Mouse (Mus musculus): Measurements from ENCODE around the gene Mbtd1. TPM values are rescaled to one million over a fixed set of nuclear protein-coding genes. Genes with fewer than 3 reads are reported as not detected.

Gene Mbtd1
- polyA plus RNA-seq (2011; ENCODE audit: insufficient read depth, insufficient read length, low read depth, missing spikeins), result 150 and 155 TPM in 2 replicates

- TF ChIP-seq POLR2A (IDR thresholded peaks at IDR 0.05; ENCODE audit: insufficient read depth, low read length) (no peak), EP300 (IDR thresholded peaks at IDR 0.05; ENCODE audit: insufficient read depth, low read depth, low read length) (0 out of 2 replicates have a peak, but pooled peaks have one; percentile 17)
- Histone ChIP-seq H3K9me3 (replicated peaks; ENCODE audit: control insufficient read depth, insufficient read depth, low read length, poor library complexity, severe bottlenecking) (no peaks in the 10 kb centered on the region), H3K27me3 (ENCODE audit: control insufficient read depth, insufficient read depth, low read length, poor library complexity, severe bottlenecking) (no peaks in the 10 kb centered on the region), H3K36me3 (ENCODE audit: control insufficient read depth, insufficient read depth, low read length, poor library complexity, severe bottlenecking) (peaks cover 33% of the 10 kb centered on the region), H3K9ac (ENCODE audit: low read depth, poor library complexity, severe bottlenecking) (peak within 1 kb of the TSS; percentile 98), H3K4me3 (ENCODE audit: low read depth, low read length) (peak within 1 kb of the TSS; percentile 94), H3K27ac (ENCODE audit: insufficient read depth, low read length) (peak within 1 kb of the TSS; percentile 70), H3K4me1 (ENCODE audit: control insufficient read depth, insufficient read depth, low read length) (peaks cover 1% of the 10 kb centered on the region)
Observed at GRCm38 (mm10) chr11:93885572-93886410, at the start of gene Mbtd1, which contains the start of gene Utp18. Mbtd1 (plus strand) TSS chr11:93885852. Utp18 (minus strand) TSS chr11:93885766.

DNA sequence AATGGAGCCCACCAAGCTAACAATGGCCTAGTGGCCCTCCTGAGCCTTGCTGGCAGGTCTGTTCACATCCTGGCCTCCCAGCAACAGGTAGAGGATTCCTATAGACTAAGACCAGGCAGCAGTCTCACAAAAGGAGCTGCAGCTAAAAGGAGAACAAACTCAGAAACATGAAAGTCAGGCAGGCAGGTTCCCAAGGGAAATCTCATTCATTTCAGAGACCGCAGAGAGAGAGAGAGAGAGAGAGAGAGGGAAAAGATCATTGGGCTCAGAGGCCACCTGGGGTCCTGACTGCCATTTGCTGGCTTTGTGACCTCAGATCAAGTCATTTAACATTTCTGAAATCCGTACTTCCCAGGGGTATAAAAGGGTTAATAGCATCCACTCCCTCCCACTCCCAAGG lies 38.3 kb upstream of the Mbtd1 start:
- Histone ChIP-seq H3K27me3 (ENCODE audit: control insufficient read depth, insufficient read depth, low read length, poor library complexity, severe bottlenecking) (no peaks in the 10 kb centered on the region), H3K9me3 (replicated peaks; ENCODE audit: control insufficient read depth, insufficient read depth, low read length, poor library complexity, severe bottlenecking) (no peaks in the 10 kb centered on the region), H3K4me3 (ENCODE audit: low read depth, low read length) (no peak overlapping the region), H3K27ac (ENCODE audit: insufficient read depth, low read length) (no peak overlapping the region), H3K36me3 (ENCODE audit: control insufficient read depth, insufficient read depth, low read length, poor library complexity, severe bottlenecking) (no peaks in the 10 kb centered on the region), H3K9ac (ENCODE audit: low read depth, poor library complexity, severe bottlenecking) (no peak overlapping the region), H3K4me1 (ENCODE audit: control insufficient read depth, insufficient read depth, low read length) (no peaks in the 10 kb centered on the region)
- TF ChIP-seq POLR2A (IDR thresholded peaks at IDR 0.05; ENCODE audit: insufficient read depth, low read length), result no peak
- no peak for TF ChIP-seq CTCF (IDR thresholded peaks at IDR 0.05; ENCODE audit: low read depth, low read length)
- no peak for TF ChIP-seq EP300 (IDR thresholded peaks at IDR 0.05; ENCODE audit: insufficient read depth, low read depth, low read length)

- H3K36me3 ChIP-seq (ENCODE audit: control insufficient read depth, insufficient read depth, low read length, poor library complexity, severe bottlenecking), result no peaks in the 10 kb centered on the region
- TF ChIP-seq EP300 (IDR thresholded peaks at IDR 0.05; ENCODE audit: insufficient read depth, low read depth, low read length) (no peak), CTCF (IDR thresholded peaks at IDR 0.05; ENCODE audit: low read depth, low read length) (no peak), POLR2A (IDR thresholded peaks at IDR 0.05; ENCODE audit: insufficient read depth, low read length) (no peak)
Observed at GRCm38 (mm10) chr11:93852546-93852945, 33.1 kb upstream of the Mbtd1 start.

DNA sequence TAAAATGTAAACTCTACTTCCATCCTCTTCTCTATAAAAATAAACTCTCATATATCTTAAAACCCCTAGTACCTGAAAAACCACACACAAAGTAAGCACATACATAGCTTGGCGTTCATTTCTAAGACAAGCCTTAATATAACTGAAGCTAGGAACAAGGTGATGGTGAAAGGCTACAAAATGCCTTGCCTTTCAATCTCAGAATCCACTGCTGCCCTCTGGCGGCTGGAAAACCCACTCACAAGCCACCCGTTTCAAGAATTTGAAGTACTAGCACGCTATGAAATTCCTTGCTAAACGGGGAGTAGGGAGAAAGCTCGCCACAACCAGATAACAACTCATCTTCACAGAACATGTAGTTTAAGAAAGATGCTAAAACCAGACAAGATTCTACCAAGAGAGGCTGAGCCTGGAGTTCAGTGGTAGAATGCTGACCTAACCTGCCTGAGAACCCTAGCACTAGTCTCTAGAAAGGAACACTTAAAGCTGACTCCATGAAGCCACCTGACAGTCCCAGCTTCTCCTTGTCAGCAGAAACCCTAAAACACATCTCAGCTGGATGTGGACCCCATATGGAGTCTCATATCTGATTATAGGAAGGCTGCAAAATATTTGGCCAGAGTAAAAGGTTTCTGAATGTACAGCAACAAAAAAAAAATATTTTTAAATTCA lies 29.2 kb upstream of the Mbtd1 start:
- no peak overlapping the region for H3K27ac ChIP-seq (ENCODE audit: insufficient read depth, low read length)
- H3K9ac ChIP-seq (ENCODE audit: low read depth, poor library complexity, severe bottlenecking), result no peak overlapping the region
- TF ChIP-seq CTCF (IDR thresholded peaks at IDR 0.05; ENCODE audit: low read depth, low read length), result peak; percentile 78
- TF ChIP-seq EP300 (IDR thresholded peaks at IDR 0.05; ENCODE audit: insufficient read depth, low read depth, low read length), result no peak
- no peak for TF ChIP-seq POLR2A (IDR thresholded peaks at IDR 0.05; ENCODE audit: insufficient read depth, low read length)
- H3K4me1 ChIP-seq (ENCODE audit: control insufficient read depth, insufficient read depth, low read length), result no peaks in the 10 kb centered on the region
- H3K27me3 ChIP-seq (ENCODE audit: control insufficient read depth, insufficient read depth, low read length, poor library complexity, severe bottlenecking), result no peaks in the 10 kb centered on the region
- H3K4me3 ChIP-seq (ENCODE audit: low read depth, low read length), result no peak overlapping the region
- H3K36me3 ChIP-seq (ENCODE audit: control insufficient read depth, insufficient read depth, low read length, poor library complexity, severe bottlenecking), result peaks cover 7% of the 10 kb centered on the region; the same call in 1 of the 2 replicates
- H3K9me3 ChIP-seq (replicated peaks; ENCODE audit: control insufficient read depth, insufficient read depth, low read length, poor library complexity, severe bottlenecking), result no peaks in the 10 kb centered on the region

More at GRCm38 (mm10) chr11:93852546-93852945, 33.1 kb upstream of the Mbtd1 start:
- no peak overlapping the region for H3K4me3 ChIP-seq (ENCODE audit: low read depth, low read length)
- H3K4me1 ChIP-seq (ENCODE audit: control insufficient read depth, insufficient read depth, low read length), result no peaks in the 10 kb centered on the region
- no peaks in the 10 kb centered on the region for H3K27me3 ChIP-seq (ENCODE audit: control insufficient read depth, insufficient read depth, low read length, poor library complexity, severe bottlenecking)
- no peak overlapping the region for H3K9ac ChIP-seq (ENCODE audit: low read depth, poor library complexity, severe bottlenecking)
- H3K9me3 ChIP-seq (replicated peaks; ENCODE audit: control insufficient read depth, insufficient read depth, low read length, poor library complexity, severe bottlenecking), result no peaks in the 10 kb centered on the region
- no peak overlapping the region for H3K27ac ChIP-seq (ENCODE audit: insufficient read depth, low read length)

DNA sequence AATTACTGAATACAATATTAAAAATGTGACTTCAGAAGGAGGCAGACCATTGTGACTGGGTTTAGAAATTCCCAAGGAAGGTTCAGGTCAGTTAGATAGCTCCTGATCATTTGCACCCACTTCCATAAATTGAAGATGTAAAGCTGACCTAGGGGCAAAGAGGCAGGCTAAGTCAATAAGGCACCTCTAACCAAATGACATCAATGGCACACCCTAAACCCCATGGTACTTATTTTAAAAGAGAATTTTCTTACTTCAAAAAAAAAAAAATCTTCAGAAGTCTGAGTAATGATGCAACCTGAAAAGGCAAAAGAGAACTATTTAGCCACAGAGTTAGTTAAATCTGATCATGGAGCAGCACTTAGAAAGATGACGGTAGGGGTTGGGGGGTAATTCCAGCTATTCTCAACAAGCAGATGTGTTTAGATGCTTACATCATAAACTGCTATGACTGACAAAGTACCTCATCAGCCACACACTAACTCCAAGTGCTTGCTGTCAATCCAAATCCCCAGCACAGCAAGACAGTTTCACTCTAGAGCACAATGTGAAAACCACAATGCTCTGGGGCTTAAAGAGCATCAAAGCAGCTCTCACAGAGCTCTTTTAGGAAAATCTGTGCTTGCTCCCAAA lies 25.0 kb upstream of the Mbtd1 start:
- peaks cover 17% of the 10 kb centered on the region for H3K36me3 ChIP-seq (ENCODE audit: control insufficient read depth, insufficient read depth, low read length, poor library complexity, severe bottlenecking)
- no peak for TF ChIP-seq POLR2A (IDR thresholded peaks at IDR 0.05; ENCODE audit: insufficient read depth, low read length)
- TF ChIP-seq EP300 (IDR thresholded peaks at IDR 0.05; ENCODE audit: insufficient read depth, low read depth, low read length), result no peak
- no peak for TF ChIP-seq CTCF (IDR thresholded peaks at IDR 0.05; ENCODE audit: low read depth, low read length)
- no peak overlapping the region for H3K9ac ChIP-seq (ENCODE audit: low read depth, poor library complexity, severe bottlenecking)
- H3K4me1 ChIP-seq (ENCODE audit: control insufficient read depth, insufficient read depth, low read length), result no peaks in the 10 kb centered on the region
- H3K4me3 ChIP-seq (ENCODE audit: low read depth, low read length), result no peak overlapping the region
- no peaks in the 10 kb centered on the region for H3K9me3 ChIP-seq (replicated peaks; ENCODE audit: control insufficient read depth, insufficient read depth, low read length, poor library complexity, severe bottlenecking)
- no peak overlapping the region for H3K27ac ChIP-seq (ENCODE audit: insufficient read depth, low read length)
- no peaks in the 10 kb centered on the region for H3K27me3 ChIP-seq (ENCODE audit: control insufficient read depth, insufficient read depth, low read length, poor library complexity, severe bottlenecking)

Data from ES-Bruce4 (cell line).